Mouse (Mus musculus): ENCODE data around the gene Klf5. TPM values are rescaled to one million over a fixed set of nuclear protein-coding genes. Genes with fewer than 3 reads are reported as not detected.

The Klf5 gene
- polyA plus RNA-seq, 1 experiment from 2014 or later = 3.2 TPM

- H3K4me1 ChIP-seq (ENCODE audit: control insufficient read depth, insufficient read depth, low read depth, low read length) = no peaks in the 10 kb centered on the region
- no peak for ATAC-seq
- no peak overlapping the region for H3K27ac ChIP-seq (ENCODE audit: low read depth, low read length)
- H3K9me3 ChIP-seq (ENCODE audit: control insufficient read depth, low read length) = no peaks in the 10 kb centered on the region
- H3K4me2 ChIP-seq (ENCODE audit: low read length) = no peak overlapping the region
- no peak overlapping the region for H3K4me3 ChIP-seq (ENCODE audit: low read length)
- H3K27me3 ChIP-seq (replicated peaks; ENCODE audit: control insufficient read depth, insufficient read depth, low read length) = no peaks in the 10 kb centered on the region
- no peak overlapping the region for H3K9ac ChIP-seq (ENCODE audit: low read depth, low read length)
- WGBS = 66% methylated on average over 2 of the region's 2 CpGs
- no peaks in the 10 kb centered on the region for H3K36me3 ChIP-seq (ENCODE audit: control insufficient read depth, insufficient read depth, low read length)
Observed at GRCm38 (mm10) chr14:99354046-99354445, 55.6 kb downstream of the Klf5 start.

DNA sequence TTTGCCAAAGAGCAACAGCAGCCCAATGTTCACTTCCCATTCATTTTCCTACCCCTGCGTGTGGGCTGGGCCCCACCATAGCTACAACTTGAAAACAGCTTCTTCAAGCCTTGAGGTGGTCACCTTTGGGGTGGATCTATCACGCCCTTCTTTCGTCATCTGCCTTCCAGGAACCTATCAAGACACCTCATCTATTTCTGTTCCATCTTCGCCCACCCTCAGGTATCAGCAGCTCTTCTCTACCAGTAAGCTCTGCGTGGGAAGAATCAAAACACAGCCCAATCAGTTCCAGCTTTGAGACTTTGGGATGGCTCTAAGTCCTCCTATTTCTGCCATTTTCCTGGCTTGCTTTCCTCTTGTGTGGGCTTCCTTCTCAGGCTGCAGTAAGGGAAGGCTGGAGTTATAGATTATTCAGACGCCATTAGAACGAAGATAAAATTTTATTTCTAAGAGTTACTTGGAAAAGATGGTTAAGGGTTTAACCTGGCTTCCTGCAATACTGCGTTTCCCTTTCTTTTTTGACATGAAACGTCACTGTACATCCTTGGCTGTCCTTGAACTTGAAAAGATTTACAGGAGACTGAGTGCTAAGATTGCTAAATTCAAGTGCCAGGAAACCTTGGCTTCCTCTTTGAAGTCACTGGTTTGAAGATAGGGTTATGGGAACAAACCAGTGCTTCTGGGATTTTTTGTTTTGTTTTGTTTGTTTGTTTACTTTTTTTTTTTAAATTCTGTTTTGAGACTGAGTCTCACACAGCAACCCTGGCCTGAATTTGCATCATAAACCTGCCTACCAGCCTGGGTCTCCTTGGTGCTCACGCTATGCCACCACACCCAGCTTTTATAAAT, 56.5 kb downstream of the Klf5 start:
- Histone ChIP-seq H3K27me3 (replicated peaks; ENCODE audit: control insufficient read depth, insufficient read depth, low read length) (no peaks in the 10 kb centered on the region), H3K9ac (ENCODE audit: low read depth, low read length) (no peak overlapping the region), H3K4me3 (ENCODE audit: low read length) (no peak overlapping the region), H3K4me2 (ENCODE audit: low read length) (no peak overlapping the region), H3K4me1 (ENCODE audit: control insufficient read depth, insufficient read depth, low read depth, low read length) (no peaks in the 10 kb centered on the region), H3K9me3 (ENCODE audit: control insufficient read depth, low read length) (no peaks in the 10 kb centered on the region), H3K27ac (ENCODE audit: low read depth, low read length) (no peak overlapping the region), H3K36me3 (ENCODE audit: control insufficient read depth, insufficient read depth, low read length) (no peaks in the 10 kb centered on the region)
- WGBS = 94% methylated on average over 10 of the region's 10 CpGs
- no peak for ATAC-seq

DNA sequence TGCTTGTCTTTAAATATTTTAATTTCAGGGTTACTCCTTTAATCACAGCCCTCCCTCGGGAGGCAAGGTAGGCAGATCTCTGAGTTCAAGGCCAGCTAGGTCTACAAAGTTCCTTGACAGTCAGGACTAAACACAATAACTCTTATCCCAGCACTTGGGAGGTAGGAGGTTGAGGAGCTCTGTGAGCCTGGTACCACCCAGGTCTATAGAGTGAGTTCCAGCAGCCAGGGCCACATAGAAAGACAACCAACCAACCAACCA, 57.0 kb downstream of the Klf5 start:
- H3K4me2 ChIP-seq (ENCODE audit: low read length) = no peak overlapping the region
- H3K4me3 ChIP-seq (ENCODE audit: low read length) = no peak overlapping the region
- no peaks in the 10 kb centered on the region for H3K27me3 ChIP-seq (replicated peaks; ENCODE audit: control insufficient read depth, insufficient read depth, low read length)
- no peak for ATAC-seq
- no peak overlapping the region for H3K27ac ChIP-seq (ENCODE audit: low read depth, low read length)
- H3K4me1 ChIP-seq (ENCODE audit: control insufficient read depth, insufficient read depth, low read depth, low read length) = no peaks in the 10 kb centered on the region
- no peaks in the 10 kb centered on the region for H3K9me3 ChIP-seq (ENCODE audit: control insufficient read depth, low read length)
- no peaks in the 10 kb centered on the region for H3K36me3 ChIP-seq (ENCODE audit: control insufficient read depth, insufficient read depth, low read length)
- no peak overlapping the region for H3K9ac ChIP-seq (ENCODE audit: low read depth, low read length)
- WGBS = 90% methylated on average over 1 of the region's 1 CpGs

DNA sequence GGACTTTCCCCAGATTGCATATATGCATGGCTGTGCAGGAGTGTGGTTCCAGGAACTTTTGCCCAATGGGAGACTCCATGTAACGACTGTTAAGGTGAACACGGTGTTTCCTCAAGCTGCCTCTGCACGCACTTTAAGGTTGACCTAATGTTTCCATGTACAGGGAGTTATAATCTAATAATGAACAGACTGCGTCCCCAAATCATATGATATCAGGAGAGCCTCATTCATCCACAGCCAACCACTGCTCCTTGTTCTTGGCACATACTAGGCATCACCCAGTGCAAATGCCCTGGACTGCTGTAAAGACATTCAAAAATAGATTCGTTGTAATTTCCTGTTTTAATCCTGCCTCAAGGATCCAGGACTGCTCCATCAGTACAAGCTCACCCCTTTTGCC, 64.5 kb downstream of the Klf5 start:
- H3K4me3 ChIP-seq (ENCODE audit: low read length) = no peak overlapping the region
- 0 out of 2 replicates have a peak, but pooled peaks cover 2% of the 10 kb centered on the region for H3K4me1 ChIP-seq (ENCODE audit: control insufficient read depth, insufficient read depth, low read depth, low read length)
- no peaks in the 10 kb centered on the region for H3K27me3 ChIP-seq (replicated peaks; ENCODE audit: control insufficient read depth, insufficient read depth, low read length)
- no peaks in the 10 kb centered on the region for H3K36me3 ChIP-seq (ENCODE audit: control insufficient read depth, insufficient read depth, low read length)
- no peak overlapping the region for H3K4me2 ChIP-seq (ENCODE audit: low read length)
- no peak for ATAC-seq
- H3K9ac ChIP-seq (ENCODE audit: low read depth, low read length) = no peak overlapping the region
- no peaks in the 10 kb centered on the region for H3K9me3 ChIP-seq (ENCODE audit: control insufficient read depth, low read length)
- WGBS = 95% methylated on average over 5 of the region's 5 CpGs
- no peak overlapping the region for H3K27ac ChIP-seq (ENCODE audit: low read depth, low read length)

DNA sequence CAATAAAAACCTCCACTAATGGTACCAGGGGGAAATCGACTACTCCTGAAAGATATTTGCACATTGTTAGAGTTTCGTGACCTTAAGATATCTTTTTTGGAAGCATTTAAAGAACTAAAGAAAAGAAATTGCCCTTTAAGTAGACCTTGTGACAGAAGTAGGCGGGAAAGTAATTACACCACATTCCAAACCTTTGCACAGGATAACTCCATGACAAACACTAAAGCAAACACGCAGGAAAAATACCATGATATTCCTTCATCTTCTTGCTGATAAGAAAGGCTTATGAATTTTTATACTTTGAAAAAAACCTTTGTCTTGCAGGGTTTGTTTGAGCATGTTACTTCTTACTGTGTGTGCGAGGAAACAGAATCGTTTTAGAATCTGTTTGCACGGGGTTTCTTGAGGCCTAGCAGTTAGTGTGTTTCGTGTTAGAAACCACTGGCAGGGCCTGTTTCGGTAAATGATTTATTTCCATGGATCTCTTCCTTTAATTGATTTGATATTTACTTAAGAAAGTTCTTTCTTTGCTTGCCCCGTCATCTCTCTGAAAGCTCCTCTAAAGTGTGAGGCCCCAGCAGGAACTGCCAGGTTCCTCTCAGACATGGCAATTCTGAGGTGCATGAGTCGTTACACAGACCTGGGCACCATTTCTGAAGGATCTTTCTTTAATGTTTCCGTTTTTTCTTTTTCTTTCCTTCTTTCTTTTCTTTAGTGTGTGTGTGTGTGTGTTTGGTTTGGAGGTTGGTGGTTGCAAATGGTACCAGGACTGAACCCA, 65.7 kb downstream of the Klf5 start:
- no peak overlapping the region for H3K27ac ChIP-seq (ENCODE audit: low read depth, low read length)
- H3K9me3 ChIP-seq (ENCODE audit: control insufficient read depth, low read length) = no peaks in the 10 kb centered on the region
- H3K27me3 ChIP-seq (replicated peaks; ENCODE audit: control insufficient read depth, insufficient read depth, low read length) = no peaks in the 10 kb centered on the region
- no peak overlapping the region for H3K4me2 ChIP-seq (ENCODE audit: low read length)
- no peak for ATAC-seq
- H3K4me1 ChIP-seq (ENCODE audit: control insufficient read depth, insufficient read depth, low read depth, low read length) = 0 out of 2 replicates have a peak, but pooled peaks cover 2% of the 10 kb centered on the region
- no peak overlapping the region for H3K4me3 ChIP-seq (ENCODE audit: low read length)
- no peaks in the 10 kb centered on the region for H3K36me3 ChIP-seq (ENCODE audit: control insufficient read depth, insufficient read depth, low read length)
- 81% methylated on average over 12 of the region's 12 CpGs for WGBS
- H3K9ac ChIP-seq (ENCODE audit: low read depth, low read length) = no peak overlapping the region

Other genes starting within 250 kb of the Klf5 start
- gene Pibf1, start 199.3 kb upstream of the Klf5 start, polyA plus RNA-seq (2015; fragmentation: Nextera tagmentation; extraction: Ambion mirVana) = 16.3 and 17.0 TPM in 2 replicates
- 19.8 and 21.2 TPM in 2 replicates for gene Dis3, start 198.9 kb upstream of the Klf5 start, polyA plus RNA-seq (2015; fragmentation: Nextera tagmentation; extraction: Ambion mirVana)